Mouse (Mus musculus): ENCODE data around the gene Cbx7.
"Not testable (repeated sequence)": the region's sequence is repeated elsewhere in the genome, so short reads cannot be mapped to it uniquely, and the experiment has no call there.

Gene Cbx7

DNA sequence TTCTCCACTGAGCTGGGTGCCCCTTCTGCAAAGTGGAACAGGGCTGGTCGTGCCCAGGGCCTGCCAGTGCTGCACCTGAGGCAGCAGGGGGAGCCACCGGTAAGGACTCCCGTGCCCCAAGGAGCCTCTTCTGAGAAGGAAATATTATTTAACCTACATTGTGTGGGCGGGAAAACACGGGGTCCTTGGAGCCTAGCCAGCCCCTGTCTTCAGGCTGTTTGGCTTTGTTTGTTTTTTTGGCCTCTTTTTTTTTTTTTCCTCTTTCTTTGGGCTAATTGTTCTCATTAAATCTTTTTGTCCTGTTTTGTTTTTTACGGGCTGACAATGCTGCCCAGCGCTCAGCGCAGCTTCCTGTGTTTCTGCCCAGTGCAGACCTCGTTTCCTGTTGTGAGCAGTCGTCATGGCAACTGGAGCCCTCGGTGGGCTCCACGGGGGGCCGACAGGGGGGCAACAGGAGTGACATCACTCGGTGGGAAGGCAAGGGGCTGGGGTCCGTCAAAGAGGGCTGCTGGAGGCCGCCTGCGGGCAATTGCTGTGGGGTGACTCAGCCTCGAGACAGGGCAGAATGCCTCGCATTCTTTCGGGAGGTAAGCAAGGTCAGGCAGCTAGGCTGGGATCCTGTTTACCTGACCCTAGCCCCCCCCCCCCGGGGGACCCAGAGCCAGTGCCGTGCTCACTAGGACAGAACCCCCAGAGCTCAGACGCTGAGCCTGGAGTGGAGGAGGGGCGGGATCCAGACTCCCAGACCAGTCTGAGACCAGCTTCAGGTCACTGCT, 20.5 kb downstream of the Cbx7 start:
- DNase-seq (ENCODE audit: low read depth, low spot score), result peak; percentile 67

DNA sequence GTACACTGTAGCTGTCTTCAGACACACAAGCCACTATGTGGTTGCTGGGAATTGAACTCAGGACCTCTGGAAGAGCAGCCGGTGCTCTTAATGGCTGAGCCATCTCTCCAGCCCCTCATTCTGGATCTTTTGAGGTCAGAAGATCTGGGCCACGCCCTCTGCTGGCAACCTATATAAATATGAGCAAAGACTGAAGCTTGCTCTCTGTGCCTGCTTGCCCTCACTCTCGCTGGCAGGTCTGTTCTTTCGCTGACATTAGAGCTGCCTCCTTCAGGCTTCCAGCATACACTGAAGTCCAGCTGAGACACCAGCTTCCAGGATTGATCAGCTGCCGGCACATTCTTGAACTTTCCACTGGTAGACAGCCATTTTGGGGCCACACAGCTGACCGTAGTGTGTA, 23.2 kb downstream of the Cbx7 start:
- DNase-seq (ENCODE audit: low read depth, low spot score), result peak; percentile 51

DNA sequence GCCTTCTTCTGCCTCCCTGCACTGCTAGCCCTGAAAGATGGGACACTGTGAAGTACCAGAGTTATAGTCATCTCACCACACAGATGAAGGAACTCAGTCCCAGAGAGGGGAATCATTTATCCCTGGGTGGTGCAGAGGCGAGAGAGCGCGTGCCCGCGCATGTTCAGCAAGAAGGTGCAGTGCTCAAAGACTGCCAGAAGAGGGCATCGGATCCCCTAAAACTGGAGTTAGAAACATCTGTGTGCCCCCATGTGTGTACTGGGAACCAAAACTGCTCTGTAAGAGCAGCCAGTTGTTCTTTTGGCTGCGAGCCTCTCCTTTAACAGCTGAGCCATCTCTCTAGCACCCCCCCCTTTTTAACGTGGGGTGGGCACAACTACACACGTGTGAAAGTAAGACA, 24.1 kb downstream of the Cbx7 start:
- DNase-seq (ENCODE audit: low read depth, low spot score), result peak; percentile 38

- peak; percentile 96 for DNase-seq (ENCODE audit: low read depth, low spot score)
Observed at GRCm38 (mm10) chr15:79946022-79946421, 24.9 kb downstream of the Cbx7 start.

GRCm38 (mm10) chr15:79944948-79945347, 26.0 kb downstream of the Cbx7 start:
- DNase-seq (ENCODE audit: low read depth, low spot score), result no peak

GRCm38 (mm10) chr15:79943584-79943983, 27.3 kb downstream of the Cbx7 start:
- no peak for DNase-seq (ENCODE audit: low read depth, low spot score)

- no peak for DNase-seq (ENCODE audit: low read depth, low spot score)
Observed at GRCm38 (mm10) chr15:79942541-79942940, 28.4 kb downstream of the Cbx7 start.

DNA sequence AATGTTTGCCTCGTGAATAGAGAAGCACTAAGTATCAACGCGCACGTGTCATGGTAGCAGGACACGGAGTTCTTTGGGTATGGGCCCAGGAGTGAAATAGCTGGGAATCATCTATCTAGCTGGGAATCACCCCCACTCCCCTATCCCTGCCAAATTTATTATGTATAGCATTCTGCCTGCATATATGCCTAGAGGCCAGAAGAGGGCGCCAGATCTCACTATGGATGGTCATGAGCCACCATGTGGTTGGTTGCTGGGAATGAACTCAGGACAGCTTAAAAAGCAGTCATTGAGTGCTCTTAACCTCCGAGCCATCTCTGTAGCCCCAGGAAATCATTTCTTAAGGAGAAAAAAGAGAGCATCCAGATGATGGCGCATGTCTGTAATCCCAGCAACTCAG, 30.0 kb downstream of the Cbx7 start:
- DNase-seq (ENCODE audit: low read depth, low spot score), result peak; percentile 71

DNA sequence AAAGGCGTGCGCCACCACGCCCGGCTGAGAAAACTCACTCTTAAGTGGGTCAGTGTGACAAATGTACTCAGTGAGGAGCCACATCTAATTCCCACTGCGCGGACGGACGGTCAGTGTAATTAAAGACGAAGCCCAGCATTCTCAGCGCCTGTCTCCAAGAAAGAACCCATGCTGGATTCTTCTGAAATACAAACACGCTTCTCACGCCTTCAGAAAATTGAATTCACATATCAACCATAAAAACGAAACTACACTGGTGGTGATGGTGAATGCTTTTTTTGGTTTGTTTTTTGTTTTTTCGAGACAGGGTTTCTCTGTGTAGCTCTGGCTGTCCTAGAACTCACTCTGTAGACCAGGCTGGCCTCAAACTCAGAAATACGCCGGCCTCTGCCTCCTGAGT, 31.0 kb downstream of the Cbx7 start:
- no peak for DNase-seq (ENCODE audit: low read depth, low spot score)

GRCm38 (mm10) chr15:79939501-79939900, 31.4 kb downstream of the Cbx7 start:
- DNase-seq (ENCODE audit: low read depth, low spot score), result not testable (repeated sequence)

DNA sequence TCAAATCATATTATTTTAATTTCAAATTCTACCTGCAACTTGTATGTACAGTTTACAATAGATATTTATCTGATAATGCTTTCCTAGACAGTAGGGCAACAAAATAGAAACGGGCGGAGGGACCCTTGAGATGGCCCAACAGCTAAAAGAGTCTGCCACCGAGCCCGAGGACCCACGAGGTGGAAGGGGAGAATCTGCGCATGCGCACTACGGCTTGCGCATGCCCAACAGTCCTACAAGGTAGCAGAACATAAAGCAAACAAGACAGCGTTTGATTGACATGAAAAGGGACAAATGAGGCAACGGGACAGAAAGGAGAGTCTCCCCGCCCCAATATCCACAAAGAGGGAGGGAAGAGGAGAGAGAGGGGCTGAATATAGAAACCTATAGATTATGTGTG, 31.9 kb downstream of the Cbx7 start:
- DNase-seq (ENCODE audit: low read depth, low spot score), result no peak

DNA sequence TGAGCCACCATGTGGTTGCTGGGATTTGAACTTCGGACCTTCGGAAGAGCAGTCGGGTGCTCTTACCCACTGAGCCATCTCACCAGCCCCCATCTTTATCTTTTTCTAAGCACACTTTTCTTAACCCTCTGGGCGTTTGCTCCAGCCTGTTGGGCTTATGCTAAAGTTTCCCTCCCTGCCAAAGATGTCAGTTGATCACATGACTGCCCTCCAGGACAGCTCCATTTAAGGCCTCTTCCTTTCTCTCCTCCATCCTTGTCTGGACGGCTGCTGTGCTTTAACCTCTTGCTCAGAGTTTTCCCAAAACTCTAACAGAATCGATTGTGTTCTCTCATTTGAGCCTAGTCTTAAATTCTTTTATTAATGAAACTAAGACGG, 34.6 kb downstream of the Cbx7 start:
- peak; percentile 84 for DNase-seq (ENCODE audit: low read depth, low spot score)

DNA sequence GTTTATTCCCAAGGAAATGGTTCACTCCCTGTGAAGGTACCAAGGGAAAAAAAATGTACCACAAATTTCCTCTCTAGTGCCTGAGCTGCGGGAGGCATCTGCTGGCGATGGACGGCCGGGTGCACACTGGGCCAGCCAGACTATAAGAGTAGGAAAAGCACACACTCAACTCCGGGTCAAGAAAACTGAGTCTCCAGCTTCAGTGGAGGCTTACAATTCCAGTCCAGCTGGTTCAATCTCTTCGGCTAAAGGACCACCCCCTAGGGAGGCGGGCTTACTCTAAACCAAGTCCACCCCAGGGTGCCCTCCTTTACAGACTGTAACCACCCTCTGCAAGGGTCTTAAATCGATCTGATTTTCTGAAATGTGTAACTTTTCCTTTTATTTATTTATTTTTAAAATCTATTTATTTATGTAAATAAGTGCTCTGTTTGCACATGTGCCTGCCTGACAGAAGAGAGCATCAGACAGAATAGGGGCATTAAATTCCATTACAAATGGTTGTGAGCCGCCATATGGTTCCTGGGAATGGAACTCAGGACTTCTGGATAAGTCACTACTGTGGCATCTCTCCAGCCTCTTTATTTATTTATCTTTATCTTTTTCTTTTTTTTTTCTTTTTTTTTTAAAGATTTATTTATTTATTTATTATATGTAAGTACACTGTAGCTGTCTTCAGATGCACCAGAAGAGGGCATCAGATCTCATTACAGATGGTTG, 35.1 kb downstream of the Cbx7 start:
- DNase-seq (ENCODE audit: low read depth, low spot score), result peak; percentile 87

DNA sequence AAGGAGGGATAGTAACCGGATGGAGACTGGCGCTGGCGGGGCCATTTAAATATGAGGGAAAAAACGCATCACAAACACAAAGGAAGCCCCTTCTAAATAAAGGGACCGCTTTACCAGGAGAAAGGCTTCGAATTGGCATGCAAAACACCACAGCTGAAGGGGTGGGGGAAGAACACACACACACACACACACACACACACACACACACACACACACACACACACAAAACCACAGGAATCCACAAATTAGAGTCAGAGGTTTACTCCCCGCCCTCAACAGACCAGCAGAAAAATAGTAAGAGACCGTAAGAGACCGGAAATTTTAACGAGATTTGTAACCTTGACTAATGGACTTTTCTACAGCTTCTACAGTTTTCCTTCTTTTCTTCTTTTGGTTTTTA, 36.1 kb downstream of the Cbx7 start:
- peak; percentile 70 for DNase-seq (ENCODE audit: low read depth, low spot score)

GRCm38 (mm10) chr15:79933670-79934514, 37.0 kb downstream of the Cbx7 start:
- no peak for DNase-seq (ENCODE audit: low read depth, low spot score)

- no peak for DNase-seq (ENCODE audit: low read depth, low spot score)
Observed at GRCm38 (mm10) chr15:79933052-79933669, 37.8 kb downstream of the Cbx7 start.

DNA sequence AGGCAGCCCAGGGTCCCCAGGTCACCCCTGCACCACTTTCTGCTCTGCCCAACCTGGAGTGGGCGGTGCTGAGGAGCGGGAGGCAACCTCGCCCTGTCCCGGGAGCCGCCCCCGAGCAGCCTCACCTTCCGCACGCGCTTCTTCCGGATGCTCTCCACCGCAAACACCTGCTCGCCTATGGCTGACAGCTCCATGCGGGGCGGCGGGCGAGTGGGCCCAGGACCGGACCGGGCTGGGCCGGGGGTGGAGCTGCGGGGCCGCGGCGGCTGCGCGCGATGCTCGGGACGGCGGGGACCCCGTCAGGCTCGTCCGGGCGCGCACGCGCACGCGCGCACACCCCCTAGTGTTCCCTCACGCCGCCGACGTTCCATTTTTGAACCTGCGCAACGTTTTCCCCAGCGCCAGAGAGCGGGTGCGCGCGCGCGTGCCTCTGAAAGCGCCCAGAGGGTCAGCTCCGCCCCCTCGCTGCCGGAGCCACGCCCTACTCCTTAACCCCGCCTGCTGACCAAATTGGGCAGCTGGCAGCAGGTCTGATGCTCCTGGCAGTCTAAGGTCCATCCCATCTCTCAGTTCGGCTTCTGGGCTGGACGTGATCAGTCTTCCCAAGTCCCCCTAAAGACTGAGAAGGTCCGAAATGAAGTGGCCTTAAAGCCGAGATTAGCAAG, 38.5 kb downstream of the Cbx7 start:
- no peak for DNase-seq (ENCODE audit: low read depth, low spot score)

DNA sequence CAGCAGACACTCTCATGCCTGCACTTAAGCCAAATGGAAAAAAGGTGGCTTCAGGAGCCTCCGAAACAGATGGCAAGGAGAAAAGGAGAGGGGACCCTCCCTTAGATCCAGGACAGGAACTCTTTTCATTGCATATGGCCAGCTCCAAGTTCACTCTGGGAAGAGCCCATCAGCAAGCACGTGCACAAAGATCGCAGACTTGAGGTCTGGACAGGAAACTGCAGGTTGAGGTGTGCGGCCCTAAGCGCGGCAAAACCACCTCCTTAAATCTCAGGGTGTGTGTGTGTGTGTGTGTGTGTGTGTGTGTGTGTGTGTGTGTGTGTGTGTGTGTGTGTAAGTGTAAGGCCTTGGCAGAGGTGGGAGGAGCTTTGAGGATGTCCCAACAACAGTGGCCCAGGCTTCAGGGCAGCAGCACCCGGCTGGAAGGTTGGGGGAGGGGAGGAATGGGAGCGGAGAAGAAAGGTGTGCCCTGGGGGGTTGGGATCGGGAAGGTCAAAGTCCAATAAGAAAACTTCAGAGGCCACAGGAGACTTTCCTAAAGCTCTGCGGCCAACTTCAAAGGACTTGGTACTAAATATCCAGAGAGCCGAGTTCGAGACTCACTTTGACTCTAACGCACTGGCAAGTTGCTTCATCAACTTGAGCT, 39.3 kb downstream of the Cbx7 start:
- no peak for DNase-seq (ENCODE audit: low read depth, low spot score)

- DNase-seq (ENCODE audit: low read depth, low spot score), result no peak
Observed at GRCm38 (mm10) chr15:79929734-79930133, 41.2 kb downstream of the Cbx7 start.

GRCm38 (mm10) chr15:79928736-79929135, 42.2 kb downstream of the Cbx7 start:
- no peak for DNase-seq (ENCODE audit: low read depth, low spot score)

DNA sequence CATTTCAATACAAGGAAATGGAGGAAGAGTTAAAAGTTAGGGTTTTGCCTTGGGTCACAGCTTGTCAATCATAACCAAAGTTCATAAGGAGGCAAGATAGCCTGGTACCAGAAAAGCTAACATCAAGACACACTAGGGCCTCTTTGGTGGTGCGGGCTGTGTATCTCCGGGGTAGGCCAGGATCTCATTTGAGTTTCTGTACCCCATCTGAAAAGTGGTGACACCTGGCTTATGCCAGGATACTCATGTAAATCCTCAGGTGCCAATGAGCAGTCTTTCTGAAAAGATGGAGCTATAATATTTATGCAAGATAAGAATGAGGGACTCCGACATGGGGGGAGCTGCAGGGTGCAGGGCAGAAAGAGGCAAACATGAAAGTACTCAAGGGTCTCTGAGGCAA, 42.6 kb downstream of the Cbx7 start:
- no peak for DNase-seq (ENCODE audit: low read depth, low spot score)

All from 3T3-L1 (cell line).